Comparison of ENCODE assay signal across 12 mouse cellular contexts in genomic region chr3:146286118-146286517, GRCm38 (mm10).
"Had no signal": no experiment of that assay in that cellular context is flagged by ENCODE, and none has a peak within 500 bp of the region (broad histone marks: within the 10 kb centered on the region; RNA-seq: fewer than 3 reads in every experiment).

No protein-coding gene starts in this region.

- ATAC-seq: midbrain, embryonic 16.5 days had no signal

- H3K4me2 ChIP-seq: limb, embryonic 12.5 days; midbrain, embryonic 12.5 days had no signal

- H3K4me1 ChIP-seq: limb, embryonic 12.5 days; midbrain, embryonic 12.5 days had no signal

- H3K36me3 ChIP-seq: limb, embryonic 12.5 days; midbrain, embryonic 12.5 days had no signal

- H3K4me3 ChIP-seq: limb, embryonic 12.5 days; midbrain, embryonic 12.5 days had no signal

- H3K9me3 ChIP-seq: limb, embryonic 12.5 days; midbrain, embryonic 12.5 days had no signal

- H3K27ac ChIP-seq: limb, embryonic 12.5 days; liver, embryonic 14.5 days; midbrain, embryonic 12.5 days; stomach, postnatal 0 days had no signal

- H3K27me3 ChIP-seq: limb, embryonic 12.5 days; midbrain, embryonic 12.5 days had no signal

- DNase-seq: kidney, adult 18-20 months; kidney, postnatal 10 days; lung, adult 18-20 months; right cerebral cortex, adult 18-20 months; right cerebral cortex, postnatal 25 days; thymus, adult 18-20 months; thymus, postnatal 25 days had no signal

- H3K9ac ChIP-seq: limb, embryonic 12.5 days; liver, embryonic 14.5 days; midbrain, embryonic 12.5 days had no signal
